Mouse (Mus musculus) ES-E14 (cell line): ENCODE data around the gene H1foo.

Experiments
- CHD2 ChIP-seq: IDR thresholded peaks from 2 replicates; pipeline ENCODE4 v1.6.1; 2014; ENCODE audit warnings: mild to moderate bottlenecking, low read depth, low read length, inconsistent platforms
- MAFK ChIP-seq: IDR thresholded peaks from 2 replicates; pipeline ENCODE4 v1.6.1; 2014; ENCODE audit warnings: mild to moderate bottlenecking, low read depth, low read length, inconsistent platforms; ENCODE audit not compliant: insufficient read depth
- ZNF384 ChIP-seq: IDR thresholded peaks from 2 replicates; pipeline ENCODE4 v1.6.1; 2012; ENCODE audit warnings: low read depth, low read length, inconsistent platforms

DNA sequence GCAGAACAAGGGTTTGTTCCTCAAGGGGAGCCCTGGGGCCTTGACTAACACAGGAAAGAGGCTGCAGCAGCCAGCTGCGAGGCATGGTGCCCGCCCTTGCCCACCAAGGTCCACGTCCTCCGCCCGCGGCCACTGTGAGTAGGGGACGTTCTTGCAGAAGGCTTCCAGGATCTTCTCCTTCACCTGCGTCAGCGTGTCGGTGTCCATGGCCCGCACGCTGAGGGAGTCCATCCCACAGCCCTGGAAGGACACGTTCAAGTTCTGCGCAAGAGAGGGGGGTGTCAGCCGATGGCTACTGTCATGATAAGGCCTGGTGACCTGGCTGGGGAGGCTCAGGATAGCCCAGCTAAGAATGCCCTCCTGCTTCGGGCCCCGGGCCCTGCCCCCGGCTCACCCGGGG lies 15.6 kb downstream of the H1foo start:
- TF ChIP-seq ZNF384 (no peak), MAFK (no peak), CHD2 (no peak)
